Mouse (Mus musculus): ENCODE measurements around the gene Lrig2. TPM values are rescaled to one million over a fixed set of nuclear protein-coding genes. Genes with fewer than 3 reads are reported as not detected.

Lrig2 gene
- polyA plus RNA-seq, 1 experiment from 2014 or later: 20.9 TPM

DNA sequence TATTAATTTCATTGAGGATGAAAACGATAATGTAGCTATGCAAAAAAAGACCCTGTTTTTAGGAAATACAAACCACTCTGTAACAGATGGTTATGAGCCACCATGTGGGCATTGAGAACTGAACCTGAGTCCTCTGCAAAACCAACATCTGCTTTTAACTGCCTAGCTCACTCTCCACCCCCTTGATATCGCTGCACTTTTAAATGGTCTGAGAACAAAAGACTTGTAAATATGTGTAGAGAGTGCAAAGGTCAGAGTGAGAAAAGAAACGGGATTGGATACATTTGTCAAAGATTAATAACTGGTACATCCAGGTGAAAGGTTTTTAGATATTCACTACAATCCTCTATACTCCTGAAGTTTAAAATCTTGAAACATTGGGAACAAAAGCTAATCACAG lies 42.3 kb downstream of the Lrig2 start:
- Histone ChIP-seq H3K9ac (ENCODE audit: low read length) (no peak overlapping the region), H3K27ac (ENCODE audit: low read depth, low read length) (no peak overlapping the region), H3K27me3 (replicated peaks; ENCODE audit: control insufficient read depth, insufficient read depth, low read length) (no peaks in the 10 kb centered on the region), H3K4me1 (ENCODE audit: control insufficient read depth, insufficient read depth, low read length) (no peaks in the 10 kb centered on the region), H3K4me2 (ENCODE audit: low read length) (no peak overlapping the region), H3K36me3 (ENCODE audit: control insufficient read depth, insufficient read depth, low read length) (peaks cover 39% of the 10 kb centered on the region), H3K4me3 (ENCODE audit: low read depth, low read length) (no peak overlapping the region), H3K9me3 (replicated peaks; ENCODE audit: control insufficient read depth, low read length) (no peaks in the 10 kb centered on the region)
- no peak for ATAC-seq
- DNase-seq (ENCODE audit: low spot score): no peak
- 82% methylated on average over 3 of the region's 3 CpGs for WGBS

DNA sequence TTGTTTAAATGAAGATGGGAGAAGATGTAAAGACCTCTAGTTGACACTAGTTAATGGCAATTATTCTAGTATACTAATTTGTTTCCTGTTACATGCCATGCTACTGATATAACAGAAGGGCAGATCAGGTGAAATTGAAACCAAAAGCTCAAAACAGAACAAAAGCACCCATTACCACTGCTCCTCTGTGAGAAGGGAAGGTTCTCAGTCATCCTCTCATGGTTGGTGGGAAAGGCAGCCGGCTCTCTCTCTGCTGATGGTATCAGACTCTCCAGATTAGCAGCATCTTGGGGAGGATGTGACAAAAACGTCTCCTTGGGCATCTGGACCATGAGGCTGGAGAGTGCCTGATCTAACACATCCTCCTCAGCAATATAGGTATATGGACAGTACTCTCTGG lies 50.5 kb downstream of the Lrig2 start:
- H3K27me3 ChIP-seq (replicated peaks; ENCODE audit: control insufficient read depth, insufficient read depth, low read length): no peaks in the 10 kb centered on the region
- H3K4me3 ChIP-seq (ENCODE audit: low read depth, low read length): no peak overlapping the region
- H3K9me3 ChIP-seq (replicated peaks; ENCODE audit: control insufficient read depth, low read length): no peaks in the 10 kb centered on the region
- no peak for ATAC-seq
- no peaks in the 10 kb centered on the region for H3K4me1 ChIP-seq (ENCODE audit: control insufficient read depth, insufficient read depth, low read length)
- peaks cover 88% of the 10 kb centered on the region for H3K36me3 ChIP-seq (ENCODE audit: control insufficient read depth, insufficient read depth, low read length)
- DNase-seq (ENCODE audit: low spot score): no peak
- WGBS: 88% methylated on average over 2 of the region's 2 CpGs
- H3K9ac ChIP-seq (ENCODE audit: low read length): no peak overlapping the region
- no peak overlapping the region for H3K27ac ChIP-seq (ENCODE audit: low read depth, low read length)
- no peak overlapping the region for H3K4me2 ChIP-seq (ENCODE audit: low read length)

DNA sequence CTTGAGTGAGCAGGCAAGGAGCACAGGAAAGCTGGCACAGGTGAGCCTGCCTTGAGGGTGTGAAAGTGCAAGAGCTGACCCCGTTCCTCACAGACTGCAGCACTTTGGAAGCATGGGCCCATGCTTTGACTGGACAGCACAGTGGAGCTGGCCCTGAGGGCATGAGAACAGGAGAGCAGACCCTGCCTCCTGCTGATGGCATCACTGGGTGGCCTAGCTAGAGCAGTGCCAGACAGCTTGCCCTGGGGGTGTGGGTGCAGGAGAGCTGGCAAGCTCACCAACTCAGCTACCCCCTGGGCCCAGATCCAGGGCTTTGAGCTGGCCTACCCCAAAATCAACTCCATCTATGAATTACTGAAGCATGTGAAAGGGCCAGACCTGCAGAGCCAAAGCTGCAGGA lies 53.1 kb downstream of the Lrig2 start:
- H3K27me3 ChIP-seq (replicated peaks; ENCODE audit: control insufficient read depth, insufficient read depth, low read length): no peaks in the 10 kb centered on the region
- no peak overlapping the region for H3K4me3 ChIP-seq (ENCODE audit: low read depth, low read length)
- peaks cover 76% of the 10 kb centered on the region for H3K36me3 ChIP-seq (ENCODE audit: control insufficient read depth, insufficient read depth, low read length)
- 85% methylated on average over 1 of the region's 1 CpGs for whole genome bisulfite sequencing
- no peaks in the 10 kb centered on the region for H3K4me1 ChIP-seq (ENCODE audit: control insufficient read depth, insufficient read depth, low read length)
- H3K4me2 ChIP-seq (ENCODE audit: low read length): no peak overlapping the region
- no peak; the same call in 1 of the 2 replicates for ATAC-seq
- no peaks in the 10 kb centered on the region for H3K9me3 ChIP-seq (replicated peaks; ENCODE audit: control insufficient read depth, low read length)
- DNase-seq (ENCODE audit: low spot score): no peak
- no peak overlapping the region for H3K27ac ChIP-seq (ENCODE audit: low read depth, low read length)
- H3K9ac ChIP-seq (ENCODE audit: low read length): no peak overlapping the region

- peaks cover 52% of the 10 kb centered on the region for H3K36me3 ChIP-seq (ENCODE audit: control insufficient read depth, insufficient read depth, low read length)
- H3K27ac ChIP-seq (ENCODE audit: low read depth, low read length): no peak overlapping the region
- WGBS: 73% methylated on average over 10 of the region's 10 CpGs
- peak; percentile 33 for DNase-seq (ENCODE audit: low spot score)
- no peaks in the 10 kb centered on the region for H3K27me3 ChIP-seq (replicated peaks; ENCODE audit: control insufficient read depth, insufficient read depth, low read length)
- no peaks in the 10 kb centered on the region for H3K9me3 ChIP-seq (replicated peaks; ENCODE audit: control insufficient read depth, low read length)
- ATAC-seq: no peak
- H3K4me1 ChIP-seq (ENCODE audit: control insufficient read depth, insufficient read depth, low read length): no peaks in the 10 kb centered on the region
- H3K9ac ChIP-seq (ENCODE audit: low read length): no peak overlapping the region
- no peak overlapping the region for H3K4me2 ChIP-seq (ENCODE audit: low read length)
- no peak overlapping the region for H3K4me3 ChIP-seq (ENCODE audit: low read depth, low read length)
Measured at GRCm38 (mm10) chr3:104455506-104456275, 56.0 kb downstream of the Lrig2 start.

DNA sequence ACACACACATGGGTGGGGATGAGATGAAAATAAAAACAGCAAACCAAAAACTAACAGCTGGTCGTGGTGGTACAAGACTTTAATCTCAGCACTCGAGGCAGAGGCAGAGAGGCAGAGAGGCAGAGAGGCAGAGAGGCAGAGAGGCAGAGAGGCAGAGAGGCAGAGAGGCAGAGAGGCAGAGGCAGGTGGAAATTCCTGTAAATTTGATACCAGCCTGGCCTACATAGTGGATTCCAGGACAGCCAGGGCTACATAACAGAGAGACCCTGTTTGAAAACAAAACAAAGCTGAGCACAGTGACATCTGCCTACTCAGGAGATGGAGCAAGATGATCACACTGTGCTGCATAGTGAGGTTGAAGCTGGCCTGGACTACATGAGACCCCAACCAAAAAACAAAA lies 64.5 kb downstream of the Lrig2 start:
- 66% methylated on average over 2 of the region's 2 CpGs for WGBS
- Histone ChIP-seq H3K4me2 (ENCODE audit: low read length) (no peak overlapping the region), H3K9me3 (replicated peaks; ENCODE audit: control insufficient read depth, low read length) (no peaks in the 10 kb centered on the region), H3K9ac (ENCODE audit: low read length) (no peak overlapping the region), H3K27me3 (replicated peaks; ENCODE audit: control insufficient read depth, insufficient read depth, low read length) (no peaks in the 10 kb centered on the region), H3K4me3 (ENCODE audit: low read depth, low read length) (no peak overlapping the region), H3K27ac (ENCODE audit: low read depth, low read length) (no peak overlapping the region), H3K36me3 (ENCODE audit: control insufficient read depth, insufficient read depth, low read length) (no peaks in the 10 kb centered on the region), H3K4me1 (ENCODE audit: control insufficient read depth, insufficient read depth, low read length) (0 out of 2 replicates have a peak, but pooled peaks cover 2% of the 10 kb centered on the region)
- DNase-seq (ENCODE audit: low spot score) (no peak), ATAC-seq (no peak)

DNA sequence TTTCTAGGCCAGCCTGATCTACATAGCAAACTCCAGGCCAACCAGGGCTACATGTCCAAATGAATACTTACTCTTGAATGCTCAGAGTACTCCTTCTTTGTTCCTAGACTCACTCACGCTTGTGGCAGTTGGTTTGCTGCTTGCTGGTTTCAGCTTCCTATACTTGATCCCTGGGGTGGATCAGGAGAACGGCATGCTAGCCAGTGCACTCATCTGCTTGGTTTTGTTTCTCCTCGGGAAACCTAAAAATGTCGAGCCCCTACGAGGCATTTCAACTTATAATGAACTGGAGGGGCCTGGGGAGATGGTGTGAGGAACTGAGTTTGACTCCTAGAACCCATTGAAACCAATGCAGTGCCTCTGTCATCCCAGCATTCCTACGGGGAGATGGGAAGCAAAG lies 65.0 kb downstream of the Lrig2 start:
- Histone ChIP-seq H3K4me1 (ENCODE audit: control insufficient read depth, insufficient read depth, low read length) (0 out of 2 replicates have a peak, but pooled peaks cover 2% of the 10 kb centered on the region), H3K27me3 (replicated peaks; ENCODE audit: control insufficient read depth, insufficient read depth, low read length) (no peaks in the 10 kb centered on the region), H3K9me3 (replicated peaks; ENCODE audit: control insufficient read depth, low read length) (no peaks in the 10 kb centered on the region), H3K9ac (ENCODE audit: low read length) (no peak overlapping the region), H3K27ac (ENCODE audit: low read depth, low read length) (no peak overlapping the region), H3K4me2 (ENCODE audit: low read length) (no peak overlapping the region), H3K4me3 (ENCODE audit: low read depth, low read length) (no peak overlapping the region), H3K36me3 (ENCODE audit: control insufficient read depth, insufficient read depth, low read length) (no peaks in the 10 kb centered on the region)
- 77% methylated on average over 6 of the region's 6 CpGs for WGBS
- no peak for DNase-seq (ENCODE audit: low spot score)
- ATAC-seq: no peak

- H3K36me3 ChIP-seq (ENCODE audit: control insufficient read depth, insufficient read depth, low read length): no peaks in the 10 kb centered on the region
- H3K27me3 ChIP-seq (replicated peaks; ENCODE audit: control insufficient read depth, insufficient read depth, low read length): no peaks in the 10 kb centered on the region
- H3K4me1 ChIP-seq (ENCODE audit: control insufficient read depth, insufficient read depth, low read length): 0 out of 2 replicates have a peak, but pooled peaks cover 2% of the 10 kb centered on the region
- H3K27ac ChIP-seq (ENCODE audit: low read depth, low read length): no peak overlapping the region
- no peak for DNase-seq (ENCODE audit: low spot score)
- ATAC-seq: no peak
- no peak overlapping the region for H3K4me2 ChIP-seq (ENCODE audit: low read length)
- no peak overlapping the region for H3K4me3 ChIP-seq (ENCODE audit: low read depth, low read length)
- no peak overlapping the region for H3K9ac ChIP-seq (ENCODE audit: low read length)
- no peaks in the 10 kb centered on the region for H3K9me3 ChIP-seq (replicated peaks; ENCODE audit: control insufficient read depth, low read length)
- 68% methylated on average over 6 of the region's 6 CpGs for WGBS
Measured at GRCm38 (mm10) chr3:104445576-104445975, 66.1 kb downstream of the Lrig2 start.

DNA sequence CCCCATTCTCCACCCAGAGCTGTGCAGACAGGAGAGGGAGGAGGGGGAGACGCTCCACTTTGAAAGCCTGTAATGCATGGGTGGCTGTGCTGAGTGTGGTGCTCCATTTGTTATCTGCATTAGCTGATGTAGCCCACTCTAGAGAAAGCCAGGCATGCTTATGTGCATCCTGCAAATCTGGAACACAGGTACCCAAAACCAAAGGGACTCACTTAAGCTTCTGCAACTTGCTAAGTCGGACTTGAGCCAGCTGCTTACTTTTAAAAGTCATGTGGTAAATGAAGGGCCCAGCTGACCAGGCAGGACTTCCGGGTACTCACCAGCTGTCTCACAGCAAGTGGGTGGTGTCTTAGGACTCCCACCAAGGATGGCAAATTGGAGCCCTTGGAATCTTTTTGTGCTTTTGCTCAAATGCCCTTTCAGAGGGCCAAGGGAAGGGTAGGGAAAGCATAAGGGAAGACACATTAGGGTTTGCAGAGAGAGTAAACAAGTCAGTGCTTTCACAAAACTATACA lies 66.7 kb downstream of the Lrig2 start:
- H3K4me1 ChIP-seq (ENCODE audit: control insufficient read depth, insufficient read depth, low read length): 0 out of 2 replicates have a peak, but pooled peaks cover 2% of the 10 kb centered on the region
- no peaks in the 10 kb centered on the region for H3K36me3 ChIP-seq (ENCODE audit: control insufficient read depth, insufficient read depth, low read length)
- no peak overlapping the region for H3K9ac ChIP-seq (ENCODE audit: low read length)
- H3K9me3 ChIP-seq (replicated peaks; ENCODE audit: control insufficient read depth, low read length): no peaks in the 10 kb centered on the region
- H3K4me2 ChIP-seq (ENCODE audit: low read length): no peak overlapping the region
- H3K4me3 ChIP-seq (ENCODE audit: low read depth, low read length): no peak overlapping the region
- 77% methylated on average over 3 of the region's 3 CpGs for WGBS
- no peaks in the 10 kb centered on the region for H3K27me3 ChIP-seq (replicated peaks; ENCODE audit: control insufficient read depth, insufficient read depth, low read length)
- H3K27ac ChIP-seq (ENCODE audit: low read depth, low read length): no peak overlapping the region
- ATAC-seq: no peak
- DNase-seq (ENCODE audit: low spot score): no peak

- H3K4me3 ChIP-seq (ENCODE audit: low read depth, low read length): no peak overlapping the region
- no peaks in the 10 kb centered on the region for H3K27me3 ChIP-seq (replicated peaks; ENCODE audit: control insufficient read depth, insufficient read depth, low read length)
- no peaks in the 10 kb centered on the region for H3K36me3 ChIP-seq (ENCODE audit: control insufficient read depth, insufficient read depth, low read length)
- no peak overlapping the region for H3K9ac ChIP-seq (ENCODE audit: low read length)
- 64% methylated on average over 3 of the region's 3 CpGs for WGBS
- H3K9me3 ChIP-seq (replicated peaks; ENCODE audit: control insufficient read depth, low read length): no peaks in the 10 kb centered on the region
- DNase-seq (ENCODE audit: low spot score) (peak; percentile 21), ATAC-seq (no peak)
- H3K4me1 ChIP-seq (ENCODE audit: control insufficient read depth, insufficient read depth, low read length): 0 out of 2 replicates have a peak, but pooled peaks cover 2% of the 10 kb centered on the region
- H3K4me2 ChIP-seq (ENCODE audit: low read length): no peak overlapping the region
- no peak overlapping the region for H3K27ac ChIP-seq (ENCODE audit: low read depth, low read length)
Measured at GRCm38 (mm10) chr3:104444082-104444481, 67.6 kb downstream of the Lrig2 start.
